Mouse (Mus musculus): ENCODE data around the gene Polg.

Polg gene

GRCm38 (mm10) chr7:79464776-79465420 lies 1.3 kb downstream of the Polg start:
- peak; percentile 23 to 48 for DNase-seq

GRCm38 (mm10) chr7:79463376-79464077 lies 2.6 kb downstream of the Polg start:
- DNase-seq: no peak

- DNase-seq: no peak
Observed at GRCm38 (mm10) chr7:79461721-79462120, 4.4 kb downstream of the Polg start.

- no peak for DNase-seq
Observed at GRCm38 (mm10) chr7:79447486-79447885, 18.7 kb downstream of the Polg start.

- DNase-seq: no peak
Observed at GRCm38 (mm10) chr7:79447048-79447447, 19.1 kb downstream of the Polg start.

GRCm38 (mm10) chr7:79440035-79440434 lies 26.1 kb downstream of the Polg start:
- no peak for DNase-seq

GRCm38 (mm10) chr7:79428243-79428642 lies 37.9 kb downstream of the Polg start:
- no peak for DNase-seq

- no peak for DNase-seq
Observed at GRCm38 (mm10) chr7:79425804-79426203, 40.4 kb downstream of the Polg start.

- no peak for DNase-seq
Observed at GRCm38 (mm10) chr7:79422876-79423275, 43.3 kb downstream of the Polg start.

GRCm38 (mm10) chr7:79419950-79420349 lies 46.2 kb downstream of the Polg start:
- no peak for DNase-seq

- DNase-seq: no peak
Observed at GRCm38 (mm10) chr7:79414449-79415375, 51.5 kb downstream of the Polg start.

- DNase-seq: no peak
Observed at GRCm38 (mm10) chr7:79400296-79400695, 65.9 kb downstream of the Polg start.

GRCm38 (mm10) chr7:79398971-79399370 lies 67.2 kb downstream of the Polg start:
- no peak for DNase-seq

GRCm38 (mm10) chr7:79398426-79398825 lies 67.7 kb downstream of the Polg start:
- no peak for DNase-seq

GRCm38 (mm10) chr7:79397446-79397963 lies 68.7 kb downstream of the Polg start:
- no peak for DNase-seq
